Mouse (Mus musculus) megakaryocyte progenitor cell, adult 5-6 weeks (primary cell): ENCODE data around the gene Actn2. TPM values are rescaled to one million over a fixed set of nuclear protein-coding genes. Genes with fewer than 3 reads are reported as not detected.

Source experiments
- ATAC-seq: replicated peaks from 2 replicates; pipeline ENCODE4 v1.8.0; 2016; ENCODE audit warnings: mild to moderate bottlenecking, moderate TSS enrichment, inconsistent platforms; ENCODE audit not compliant: poor library complexity
- total RNA-seq, 2 experiments: library from RNA; stranded (forward) in 1 of 2; stranded (reverse) in 1 of 2; fragments of 157-497, 149-512 nt in 1 of 2; fragments of 200-1000 nt in 1 of 2; gene quantifications; 2 replicates each; pipeline versions ENCODE4 v1.2.3 to v1.2.4; 2015 to 2017

The Actn2 gene
- total RNA-seq (2015) (0.10 and 0.20 TPM in 2 replicates), total RNA-seq (2017) (not detected in 2 replicates)

- ATAC-seq: peak; percentile 97
Observed at GRCm38 (mm10) chr13:12340183-12340975, at the start of gene Actn2. TSS of gene Actn2 (minus strand) at chr13:12340760.

- peak; percentile 92 for ATAC-seq
Observed at GRCm38 (mm10) chr13:12386286-12386685, 45.7 kb upstream of the Actn2 start.

GRCm38 (mm10) chr13:12384796-12385195 is 44.2 kb upstream of the Actn2 start:
- ATAC-seq: no peak

- no peak for ATAC-seq
Observed at GRCm38 (mm10) chr13:12376778-12377177, 36.2 kb upstream of the Actn2 start.

- ATAC-seq: no peak
Observed at GRCm38 (mm10) chr13:12372755-12373154, 32.2 kb upstream of the Actn2 start.

- ATAC-seq: no peak
Observed at GRCm38 (mm10) chr13:12369930-12370329, 29.4 kb upstream of the Actn2 start.

- no peak for ATAC-seq
Observed at GRCm38 (mm10) chr13:12369041-12369621, 28.6 kb upstream of the Actn2 start.

- ATAC-seq: no peak
Observed at GRCm38 (mm10) chr13:12361486-12361885, 20.9 kb upstream of the Actn2 start.

GRCm38 (mm10) chr13:12357554-12357953 is 17.0 kb upstream of the Actn2 start:
- ATAC-seq: no peak

- peak; percentile 69 for ATAC-seq
Observed at GRCm38 (mm10) chr13:12356184-12356583, 15.6 kb upstream of the Actn2 start.

- ATAC-seq: peak; percentile 49
Observed at GRCm38 (mm10) chr13:12349197-12349824, 8.8 kb upstream of the Actn2 start.

- peak; percentile 47 for ATAC-seq
Observed at GRCm38 (mm10) chr13:12346837-12347236, 6.3 kb upstream of the Actn2 start.

- peak; percentile 32 for ATAC-seq
Observed at GRCm38 (mm10) chr13:12341447-12341846, 887 bp upstream of the Actn2 start.

GRCm38 (mm10) chr13:12339446-12339845 is 1.1 kb downstream of the Actn2 start:
- no peak for ATAC-seq

GRCm38 (mm10) chr13:12337752-12338151 is 2.8 kb downstream of the Actn2 start:
- no peak for ATAC-seq

- no peak for ATAC-seq
Observed at GRCm38 (mm10) chr13:12334016-12334415, 6.5 kb downstream of the Actn2 start.

GRCm38 (mm10) chr13:12331528-12331927 is 9.0 kb downstream of the Actn2 start:
- 0 out of 2 replicates have a peak, but pooled peaks have one; percentile 11 for ATAC-seq

- no peak for ATAC-seq
Observed at GRCm38 (mm10) chr13:12328392-12328791, 12.2 kb downstream of the Actn2 start.

GRCm38 (mm10) chr13:12327577-12327976 is 13.0 kb downstream of the Actn2 start:
- no peak for ATAC-seq

- no peak for ATAC-seq
Observed at GRCm38 (mm10) chr13:12323076-12323625, 17.4 kb downstream of the Actn2 start.

- no peak for ATAC-seq
Observed at GRCm38 (mm10) chr13:12320148-12320547, 20.4 kb downstream of the Actn2 start.

GRCm38 (mm10) chr13:12318017-12318416 is 22.5 kb downstream of the Actn2 start:
- no peak for ATAC-seq
